Mouse (Mus musculus) urinary bladder, postnatal 36 days (tissue): ENCODE results near the gene Lrch1.

ENCODE experiments used
- DNase-seq, 2 experiments: peaks; one replicate each; pipeline ENCODE4 v3.0.0; 2022; ENCODE audit warnings: low spot score in 2 of 2, mixed read lengths in 1 of 2

The Lrch1 gene

GRCm38 (mm10) chr14:74852965-74853758 is 94.5 kb downstream of the Lrch1 start:
- DNase-seq: no peak

GRCm38 (mm10) chr14:74851866-74852265 is 95.8 kb downstream of the Lrch1 start:
- DNase-seq: no peak

- no peak for DNase-seq
Observed at GRCm38 (mm10) chr14:74849020-74849419, 98.7 kb downstream of the Lrch1 start.

GRCm38 (mm10) chr14:74848224-74848623 is 99.5 kb downstream of the Lrch1 start:
- DNase-seq: no peak

- no peak for DNase-seq
Observed at GRCm38 (mm10) chr14:74847311-74848133, 100.2 kb downstream of the Lrch1 start.

GRCm38 (mm10) chr14:74846668-74847067 is 101.0 kb downstream of the Lrch1 start:
- no peak for DNase-seq

GRCm38 (mm10) chr14:74845661-74846274 is 101.9 kb downstream of the Lrch1 start:
- DNase-seq: no peak

GRCm38 (mm10) chr14:74841708-74842107 is 106.0 kb downstream of the Lrch1 start:
- no peak for DNase-seq

GRCm38 (mm10) chr14:74841297-74841696 is 106.4 kb downstream of the Lrch1 start:
- no peak for DNase-seq

GRCm38 (mm10) chr14:74840820-74841219 is 106.9 kb downstream of the Lrch1 start:
- no peak for DNase-seq

GRCm38 (mm10) chr14:74840328-74840727 is 107.3 kb downstream of the Lrch1 start:
- no peak for DNase-seq

- DNase-seq: no peak
Observed at GRCm38 (mm10) chr14:74838816-74839215, 108.9 kb downstream of the Lrch1 start.

GRCm38 (mm10) chr14:74835010-74835409 is 112.7 kb downstream of the Lrch1 start:
- DNase-seq: no peak

GRCm38 (mm10) chr14:74834215-74834614 is 113.5 kb downstream of the Lrch1 start:
- DNase-seq: no peak

GRCm38 (mm10) chr14:74831653-74832052 is 116.0 kb downstream of the Lrch1 start:
- no peak for DNase-seq

GRCm38 (mm10) chr14:74831050-74831449 is 116.6 kb downstream of the Lrch1 start:
- DNase-seq: no peak

GRCm38 (mm10) chr14:74830591-74830990 is 117.1 kb downstream of the Lrch1 start:
- DNase-seq: no peak

GRCm38 (mm10) chr14:74822757-74823680 is 124.7 kb downstream of the Lrch1 start:
- DNase-seq: no peak

- DNase-seq: no peak
Observed at GRCm38 (mm10) chr14:74822048-74822447, 125.6 kb downstream of the Lrch1 start.

GRCm38 (mm10) chr14:74820180-74820813 is 127.4 kb downstream of the Lrch1 start:
- DNase-seq: peak; percentile 16 to 25

GRCm38 (mm10) chr14:74816705-74817104 is 131.0 kb downstream of the Lrch1 start:
- DNase-seq: no peak
